Mouse (Mus musculus): ENCODE results near the gene Prss41.
"Not testable (repeated sequence)": the region's sequence is repeated elsewhere in the genome, so short reads cannot be mapped to it uniquely, and the experiment has no call there.

The Prss41 gene

GRCm38 (mm10) chr17:23843812-23844273 is at the start of gene Prss41, which contains the start of gene Prss32:
TSS of gene Prss41 (minus strand) at chr17:23844172.
TSS of gene Prss32 (plus strand) at chr17:23843855.
- peak; percentile 66 to 87 for DNase-seq (ENCODE audit: low spot score in 2 of 2)

DNA sequence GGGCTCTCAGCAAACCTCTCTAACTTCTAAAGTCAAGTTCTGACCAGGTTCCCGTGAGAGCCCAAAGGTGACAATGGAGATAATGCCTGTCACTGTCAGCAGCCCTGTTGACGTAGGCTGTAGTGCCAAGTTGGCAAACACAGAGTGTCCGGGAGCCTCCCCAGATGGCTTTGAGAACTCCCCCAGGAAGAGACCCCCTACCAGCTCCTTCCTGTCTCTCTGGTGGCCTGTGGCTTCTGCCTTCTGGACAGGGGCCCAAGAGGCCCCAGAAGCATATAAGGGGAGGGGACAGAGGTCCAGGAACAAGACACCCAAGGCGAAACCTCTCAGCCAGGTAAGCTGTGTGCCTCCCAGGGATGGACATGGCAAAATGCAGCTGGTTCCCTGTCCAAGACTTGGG is 36.6 kb upstream of the Prss41 start, which contains the start of the genes Dcpp1 and Dcpp2:
Gene Dcpp1 (plus strand): TSS at position 301 of the 400 bp plus-strand sequence.
Gene Dcpp2 (plus strand): TSS at position 305 of the 400 bp plus-strand sequence.
- DNase-seq (ENCODE audit: low spot score in 2 of 2): not testable (repeated sequence)

GRCm38 (mm10) chr17:23877166-23877565 is 33.2 kb upstream of the Prss41 start:
- DNase-seq (ENCODE audit: low spot score in 2 of 2): no peak

GRCm38 (mm10) chr17:23876741-23877140 is 32.8 kb upstream of the Prss41 start:
- DNase-seq (ENCODE audit: low spot score in 2 of 2): no peak

DNA sequence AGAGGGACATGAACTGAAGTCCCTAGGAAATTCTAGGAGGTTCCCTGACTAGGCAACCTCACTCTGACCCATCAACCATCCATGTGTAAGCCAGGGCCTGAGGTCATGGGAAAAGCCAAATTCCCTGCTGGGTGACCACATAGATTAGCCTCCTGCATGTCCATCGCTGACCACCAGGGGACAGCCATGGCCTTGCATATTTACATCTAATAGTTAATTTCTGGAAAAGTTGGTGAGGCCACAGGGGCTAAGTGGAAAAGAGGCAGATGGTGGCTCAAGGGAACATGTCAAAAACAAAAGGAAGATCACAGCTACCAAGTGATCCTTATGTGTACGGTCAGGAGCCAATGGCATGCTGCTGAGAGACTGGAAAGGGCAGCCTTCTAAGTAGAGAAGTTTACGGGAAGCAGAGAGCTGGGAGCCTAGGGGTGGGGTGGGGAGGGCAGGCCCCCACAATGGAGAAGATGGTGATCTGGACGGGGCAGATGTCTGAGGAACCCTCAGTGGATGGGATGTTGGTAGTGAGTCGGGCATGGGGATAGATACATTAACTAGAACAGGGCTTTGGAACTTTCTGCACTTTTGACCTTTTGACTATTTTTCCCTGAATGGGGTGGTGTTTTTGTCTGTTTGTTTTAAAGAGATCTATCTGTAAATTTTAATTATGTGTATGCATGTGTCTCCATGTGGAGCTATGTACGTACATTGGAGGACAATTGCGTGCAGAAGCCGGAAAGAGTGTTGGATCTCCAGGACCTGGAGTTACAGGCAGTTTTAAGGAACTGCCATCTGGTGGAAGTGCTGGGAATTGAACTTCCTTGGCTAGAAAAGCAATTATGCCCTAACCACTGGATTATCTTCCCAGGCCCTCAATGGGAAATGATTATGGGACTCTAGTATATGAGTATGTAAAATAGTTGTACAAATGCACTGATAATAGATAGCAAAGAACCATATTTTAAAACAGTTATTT is 30.2 kb upstream of the Prss41 start:
- DNase-seq (ENCODE audit: low spot score in 2 of 2): no peak

- peak in 1 of 2 experiments; percentile 28 for DNase-seq (ENCODE audit: low spot score in 2 of 2)
These were observed 24.5 kb upstream of the Prss41 start for GRCm38 (mm10) chr17:23868513-23868912.

DNA sequence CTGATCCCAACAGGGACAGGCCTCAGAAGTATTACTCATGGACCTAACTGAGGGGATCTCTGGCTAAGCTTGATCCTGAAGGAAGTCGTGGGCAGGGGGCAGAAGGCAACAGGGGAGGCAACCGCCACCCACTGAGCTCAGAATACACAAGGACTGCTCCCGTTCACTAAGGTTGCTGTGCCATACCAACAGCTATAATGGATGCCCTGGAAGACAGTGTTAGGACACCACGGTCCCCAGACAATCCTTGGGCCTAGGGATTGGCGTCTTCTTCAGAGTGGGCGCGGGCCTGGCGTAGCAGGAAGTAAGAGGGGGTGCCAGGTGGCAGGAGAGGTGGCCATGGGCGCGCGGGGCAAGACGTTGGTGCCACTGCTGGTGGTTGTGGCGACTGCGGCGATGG is 23.8 kb upstream of the Prss41 start, which contains the start of gene Prss21:
Gene Prss21 (plus strand): TSS at position 301 of the 400 bp plus-strand sequence.
- no peak for DNase-seq (ENCODE audit: low spot score in 2 of 2)

DNA sequence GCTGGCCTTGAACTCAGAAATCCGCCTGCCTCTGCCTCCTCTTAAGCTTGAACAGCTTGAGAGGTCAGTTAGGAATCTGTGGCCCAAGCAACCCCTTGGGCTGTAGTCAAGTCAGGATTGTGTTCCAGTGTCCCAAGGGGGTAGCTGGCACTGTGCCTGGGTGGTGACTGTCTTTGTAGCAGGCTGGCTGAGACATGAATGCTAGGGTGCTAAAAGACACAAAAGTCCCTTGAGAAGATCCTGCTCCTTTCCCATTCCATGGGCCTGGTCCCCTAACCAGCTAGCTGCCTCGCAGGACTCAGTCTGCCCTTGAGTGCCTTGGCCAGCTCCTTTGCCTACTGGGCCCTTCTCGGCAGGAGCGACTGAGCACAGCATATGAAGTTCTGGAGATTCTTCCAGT is 19.0 kb upstream of the Prss41 start:
- no peak for DNase-seq (ENCODE audit: low spot score in 2 of 2)

GRCm38 (mm10) chr17:23857913-23858312 is 13.9 kb upstream of the Prss41 start:
- no peak for DNase-seq (ENCODE audit: low spot score in 2 of 2)

DNA sequence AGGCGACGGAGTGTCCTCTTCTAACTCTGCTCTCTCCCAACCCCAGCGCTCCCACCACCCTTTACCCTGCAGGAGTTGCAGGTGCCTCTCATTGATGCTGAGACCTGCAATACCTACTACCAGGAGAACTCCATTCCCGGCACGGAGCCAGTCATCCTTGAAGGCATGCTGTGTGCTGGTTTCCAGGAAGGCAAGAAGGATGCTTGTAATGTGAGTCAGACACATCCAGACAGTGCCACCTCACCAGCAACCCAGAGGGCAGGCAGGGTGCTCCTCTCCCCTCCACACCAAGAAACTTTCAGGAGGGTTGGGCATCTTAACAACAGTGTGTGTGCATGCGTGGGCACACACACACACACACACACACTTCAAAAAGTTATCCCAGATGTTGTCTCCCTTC is 13.2 kb upstream of the Prss41 start:
- DNase-seq (ENCODE audit: low spot score in 2 of 2): no peak

- DNase-seq (ENCODE audit: low spot score in 2 of 2): no peak
These were observed 10.3 kb upstream of the Prss41 start for GRCm38 (mm10) chr17:23854229-23854765.

GRCm38 (mm10) chr17:23853292-23853691 is 9.3 kb upstream of the Prss41 start:
- peak; percentile 62 to 82 for DNase-seq (ENCODE audit: low spot score in 2 of 2)

DNA sequence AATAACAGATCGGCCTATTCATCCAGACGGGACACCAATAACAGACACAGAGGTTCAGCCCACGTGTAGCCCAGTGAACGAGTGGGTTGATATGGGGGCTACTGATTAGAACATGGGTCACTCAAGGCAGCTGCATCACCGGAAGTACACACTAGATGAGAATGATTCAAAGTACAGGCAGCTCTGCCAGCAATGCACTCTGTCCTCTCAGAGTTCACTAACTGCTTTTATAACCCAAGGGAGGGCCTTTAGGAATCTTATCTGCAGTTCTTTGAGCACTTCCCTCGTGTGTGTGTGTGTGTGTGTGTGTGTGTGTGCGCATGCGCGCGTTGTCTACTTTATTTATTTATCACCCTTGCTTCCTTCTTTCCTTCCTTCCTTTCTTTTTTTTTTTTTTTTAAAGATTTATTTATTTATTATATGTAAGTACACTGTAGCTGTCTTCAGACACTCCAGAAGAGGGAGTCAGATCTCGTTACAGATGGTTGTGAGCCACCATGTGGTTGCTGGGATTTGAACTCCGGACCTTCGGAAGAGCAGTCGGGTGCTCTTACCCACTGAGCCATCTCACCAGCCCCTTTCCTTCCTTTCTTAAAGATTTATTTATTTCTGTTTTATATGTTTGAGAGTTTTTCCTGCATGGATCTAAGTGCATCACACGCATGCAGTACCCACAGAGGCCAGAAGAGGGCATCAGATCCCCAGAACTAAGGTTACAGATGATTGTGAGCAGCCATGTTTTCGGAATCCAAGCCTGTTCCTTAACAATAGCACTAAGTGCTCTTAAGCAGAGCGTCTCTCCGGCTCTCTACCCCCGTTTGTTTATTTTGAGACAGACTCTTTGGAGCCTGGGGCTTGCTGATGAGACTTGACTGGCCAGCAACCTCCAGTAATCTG is 7.1 kb upstream of the Prss41 start:
- DNase-seq (ENCODE audit: low spot score in 2 of 2): peak; percentile 55 to 80

DNA sequence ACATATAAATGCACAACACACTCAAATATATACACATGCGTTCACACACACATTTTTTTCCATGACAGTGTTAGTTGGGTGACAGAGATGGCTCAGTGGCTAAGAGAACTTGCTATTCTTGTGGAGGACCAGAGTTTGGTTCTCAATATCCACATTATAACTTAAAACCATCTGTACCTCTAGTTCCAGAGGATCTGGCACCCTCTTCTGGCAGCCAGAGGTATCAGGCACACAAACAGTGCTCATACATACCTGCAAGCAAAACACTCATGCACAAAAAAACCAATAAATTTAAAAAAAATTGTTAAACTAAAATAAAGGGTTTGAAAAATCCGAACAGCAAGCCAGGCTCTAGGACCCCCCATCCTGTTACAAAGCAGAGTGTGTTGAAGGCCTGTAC is 6.1 kb upstream of the Prss41 start:
- DNase-seq (ENCODE audit: low spot score in 2 of 2): no peak

- DNase-seq (ENCODE audit: low spot score in 2 of 2): no peak
These were observed 696 bp downstream of the Prss41 start for GRCm38 (mm10) chr17:23843141-23843811.

- peak; percentile 64 to 85 for DNase-seq (ENCODE audit: low spot score in 2 of 2)
These were observed 2.8 kb downstream of the Prss41 start for GRCm38 (mm10) chr17:23841145-23841544.

DNA sequence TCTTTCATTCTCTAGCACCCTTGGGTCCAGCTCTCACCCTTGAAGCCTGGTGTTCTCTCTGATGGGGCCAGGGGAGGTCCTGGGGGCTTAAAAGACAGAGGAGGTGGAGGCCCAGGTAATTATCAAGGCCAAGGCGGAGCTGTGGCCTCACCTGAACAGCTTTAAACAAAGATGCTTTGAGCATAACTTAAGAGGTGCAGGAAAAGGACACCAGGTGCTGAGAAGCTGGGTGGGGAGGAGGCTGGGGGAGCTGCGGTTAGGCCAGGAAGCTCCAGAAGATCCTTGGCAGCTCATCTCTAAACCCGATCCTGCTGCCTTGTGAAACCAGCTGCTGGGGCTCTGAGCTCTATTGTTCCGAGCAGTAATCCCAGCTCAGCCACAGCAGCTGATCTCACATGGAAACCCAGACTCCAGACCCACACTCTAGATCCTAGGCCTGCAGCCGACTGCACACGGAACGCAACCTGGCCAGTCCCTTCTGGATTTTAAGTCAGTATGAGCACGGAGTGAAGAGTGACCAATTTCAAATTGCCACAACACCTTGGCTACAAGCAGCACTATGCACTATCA is 7.9 kb downstream of the Prss41 start, which contains the start of gene Prss33:
Gene Prss33 (minus strand): TSS at position 51 of the 570 bp plus-strand sequence.
- no peak for DNase-seq (ENCODE audit: low spot score in 2 of 2)

GRCm38 (mm10) chr17:23831201-23831600 is 12.8 kb downstream of the Prss41 start:
- no peak for DNase-seq (ENCODE audit: low spot score in 2 of 2)

DNA sequence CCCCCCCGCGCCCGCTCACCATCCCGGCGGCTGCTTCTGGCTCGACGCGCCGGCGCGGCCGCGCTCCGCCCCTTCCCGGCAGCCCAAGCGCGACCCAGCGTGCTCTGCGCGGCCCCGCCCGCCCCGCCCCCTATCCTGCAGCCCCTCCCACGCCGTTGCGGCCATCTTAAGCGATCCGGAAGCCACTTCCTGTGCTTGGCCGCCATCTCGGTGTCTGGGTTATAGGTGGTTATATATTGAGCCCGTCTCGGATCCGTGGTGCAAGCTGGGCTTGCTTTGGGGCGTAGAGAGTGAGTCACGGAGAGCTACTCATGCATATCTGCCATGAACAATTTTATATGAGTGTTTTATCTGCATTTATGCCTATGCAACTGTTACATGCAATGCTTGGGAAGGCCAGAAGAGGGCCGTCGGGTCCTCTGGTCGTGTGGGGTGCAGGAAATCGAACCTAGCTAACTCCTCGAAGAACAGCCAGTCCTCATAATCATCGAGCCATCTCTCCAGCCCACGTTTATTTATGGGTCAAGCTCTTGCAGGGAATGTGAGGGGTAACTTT is 14.8 kb downstream of the Prss41 start, which contains the start of gene Elob:
Gene Elob (minus strand): TSS at position 73 of the 556 bp plus-strand sequence.
- peak; percentile 84 to 92 for DNase-seq (ENCODE audit: low spot score in 2 of 2)

All from spleen, postnatal 4 days (tissue).